Mouse (Mus musculus): ENCODE measurements at regions not wholly inside any gene's neighbourhood (a gene's known extent, or its start where the extent isn't known, plus 50 kb on each side); places are given as distances from the start of the nearest gene placed in this dataset.
"Not testable (repeated sequence)": the region's sequence is repeated elsewhere in the genome, so short reads cannot be mapped to it uniquely, and the experiment has no call there.

DNA sequence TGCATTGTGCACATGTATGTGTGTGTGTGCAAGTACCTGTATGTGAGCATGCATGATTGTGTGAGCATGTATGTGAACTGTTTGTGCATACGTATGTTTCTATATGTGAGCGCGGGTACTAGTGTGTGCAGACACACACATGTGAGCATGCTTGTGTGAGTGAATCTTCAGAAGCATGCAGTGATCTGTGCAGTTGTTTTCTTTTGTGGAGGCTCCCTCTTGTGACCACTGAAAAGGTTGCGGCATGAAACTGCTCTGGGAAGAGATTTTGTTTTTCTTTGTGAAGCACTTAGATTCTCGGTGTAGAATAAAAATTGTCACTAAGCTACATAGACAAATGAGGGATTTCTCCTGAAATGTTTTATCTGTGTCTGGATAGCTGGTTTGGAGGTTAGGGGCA, 189.2 kb upstream of the Rapgef5 start:
- not testable (repeated sequence) for DNase-seq (ENCODE audit: low spot score)

DNA sequence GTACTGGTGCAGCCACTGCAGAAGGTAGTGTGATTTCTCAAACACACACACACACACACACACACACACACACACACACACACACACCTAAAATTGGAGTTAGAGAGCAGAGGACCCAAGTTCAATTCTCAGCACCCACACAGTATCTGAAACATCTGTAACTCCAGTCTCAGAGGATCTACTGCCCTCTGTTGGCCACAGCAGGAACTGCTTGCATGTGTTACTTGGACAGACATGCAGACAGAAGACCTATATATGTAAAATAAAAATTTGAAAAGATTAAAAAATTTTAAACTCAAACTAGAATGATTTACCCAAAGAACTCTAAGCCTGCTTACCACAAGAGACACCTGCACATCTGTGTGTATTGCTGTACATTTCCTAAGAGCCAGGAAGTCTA, 185.9 kb upstream of the Rapgef5 start:
- no peak for DNase-seq (ENCODE audit: low spot score)

DNA sequence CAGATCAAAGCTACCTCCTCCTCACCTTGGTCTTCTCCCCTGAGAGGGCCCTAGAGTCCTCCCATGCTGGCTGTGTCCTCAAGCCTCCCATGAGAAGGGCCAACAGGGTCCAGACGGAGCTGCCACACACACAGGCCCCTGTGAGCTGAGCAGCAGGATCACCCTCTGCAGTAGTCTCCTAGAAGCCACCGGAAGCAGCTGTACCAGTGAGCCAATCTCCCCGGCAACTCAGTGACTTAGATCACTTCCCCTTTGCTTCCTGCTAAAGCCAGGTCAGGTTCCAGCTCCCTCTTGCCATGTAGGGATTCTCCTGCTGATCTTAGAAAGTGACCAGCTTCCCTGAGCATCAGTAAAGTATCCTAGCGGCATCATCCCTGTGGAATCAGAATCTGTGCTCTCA, 179.4 kb upstream of the Rapgef5 start:
- DNase-seq (ENCODE audit: low spot score): no peak

DNA sequence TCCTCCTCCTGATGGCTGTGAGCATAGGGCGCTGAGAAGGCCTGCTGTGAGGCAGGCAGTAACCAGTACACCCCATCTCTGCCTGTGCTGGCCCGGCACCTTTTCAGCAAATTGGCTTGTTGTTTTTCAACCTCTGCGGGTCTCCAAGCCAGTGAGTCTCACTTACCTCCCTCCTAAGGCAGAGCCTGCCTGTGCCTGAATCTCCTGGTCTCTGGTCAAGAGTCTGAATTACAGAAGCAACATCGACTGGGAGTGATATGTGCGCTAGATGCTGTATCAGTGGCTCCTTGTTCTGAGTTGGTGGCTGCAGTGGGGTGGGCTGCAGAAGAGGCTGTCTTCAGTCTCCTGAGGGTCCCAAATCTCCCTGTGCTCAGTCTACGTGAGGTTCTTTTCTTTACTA, 174.0 kb upstream of the Rapgef5 start:
- DNase-seq (ENCODE audit: low spot score): no peak

DNA sequence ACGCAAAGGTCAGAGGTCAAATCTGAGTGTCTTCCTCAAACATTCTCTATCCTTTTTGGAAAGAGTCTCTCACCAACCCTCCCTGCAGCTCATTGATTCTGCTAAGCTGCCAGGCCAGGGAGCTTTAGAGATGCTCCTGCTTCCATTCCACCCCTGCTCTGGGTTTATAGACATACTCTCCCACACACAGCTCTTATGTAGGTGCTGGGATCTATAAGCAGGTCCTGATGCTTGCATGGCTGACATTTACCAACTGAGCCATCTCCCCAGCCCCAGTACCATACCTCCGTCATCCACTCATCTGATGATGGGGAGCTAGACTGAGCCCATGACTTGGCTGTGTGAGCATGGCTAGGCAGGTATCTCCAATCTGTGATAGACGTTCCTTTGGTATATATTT, 173.2 kb upstream of the Rapgef5 start:
- DNase-seq (ENCODE audit: low spot score): no peak

DNA sequence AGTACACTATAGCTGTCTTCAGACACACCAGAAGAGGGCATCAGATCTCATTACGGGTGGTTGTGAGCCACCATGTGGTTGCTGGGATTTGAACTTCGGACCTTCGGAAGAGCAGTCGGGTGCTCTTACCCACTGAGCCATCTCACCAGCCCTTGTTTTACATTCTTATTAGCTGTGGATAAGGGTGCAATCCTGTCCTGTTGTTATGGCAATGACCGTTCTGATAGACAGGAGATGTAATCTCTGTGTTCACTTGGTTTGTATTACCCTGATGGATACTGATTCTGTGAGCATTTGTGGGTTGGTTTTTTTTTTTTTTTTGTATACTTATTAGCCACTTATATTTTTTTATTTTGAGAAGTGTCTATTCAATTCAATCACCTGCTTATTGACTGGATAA, 172.7 kb upstream of the Rapgef5 start:
- not testable (repeated sequence) for DNase-seq (ENCODE audit: low spot score)

DNA sequence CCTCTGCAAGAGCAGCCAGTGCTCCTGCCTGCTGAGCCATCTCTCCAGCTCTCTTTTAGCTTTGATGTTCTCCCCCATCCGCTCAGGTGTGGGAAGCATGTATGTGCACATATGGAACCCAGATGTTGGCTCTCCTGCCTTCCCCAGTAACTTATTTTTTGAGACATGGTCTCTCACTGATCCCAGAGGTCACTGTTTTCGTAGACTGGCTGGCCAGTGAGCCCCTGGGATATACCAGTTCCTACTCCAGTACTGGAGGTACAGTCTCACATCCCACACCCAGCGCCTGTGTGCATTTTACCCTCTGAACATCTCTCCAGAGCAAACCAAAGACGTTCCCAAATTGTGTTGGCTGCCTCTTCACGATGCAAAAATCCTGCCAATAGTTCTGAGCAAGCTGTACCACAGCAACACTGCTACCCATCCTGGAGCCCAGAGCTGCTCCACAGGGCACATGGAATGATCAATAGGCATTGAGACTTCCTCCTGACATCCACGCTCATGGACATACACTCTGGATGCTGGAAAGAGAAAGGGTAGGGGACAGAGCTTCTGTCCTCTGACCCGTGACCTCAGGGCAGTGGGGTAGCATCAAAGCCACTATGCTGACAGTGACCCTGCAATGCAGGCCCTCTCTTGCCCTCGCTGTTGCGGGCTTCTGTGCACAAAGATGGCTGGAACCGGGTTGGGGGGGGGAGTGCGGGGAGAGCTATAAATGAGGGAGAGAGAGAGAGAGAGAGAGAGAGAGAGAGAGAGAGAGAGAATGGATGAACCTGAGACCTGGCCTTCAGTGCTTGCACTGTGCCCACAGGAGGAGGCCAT, 171.8 kb upstream of the Rapgef5 start:
- DNase-seq (ENCODE audit: low spot score): peak; percentile 74

DNA sequence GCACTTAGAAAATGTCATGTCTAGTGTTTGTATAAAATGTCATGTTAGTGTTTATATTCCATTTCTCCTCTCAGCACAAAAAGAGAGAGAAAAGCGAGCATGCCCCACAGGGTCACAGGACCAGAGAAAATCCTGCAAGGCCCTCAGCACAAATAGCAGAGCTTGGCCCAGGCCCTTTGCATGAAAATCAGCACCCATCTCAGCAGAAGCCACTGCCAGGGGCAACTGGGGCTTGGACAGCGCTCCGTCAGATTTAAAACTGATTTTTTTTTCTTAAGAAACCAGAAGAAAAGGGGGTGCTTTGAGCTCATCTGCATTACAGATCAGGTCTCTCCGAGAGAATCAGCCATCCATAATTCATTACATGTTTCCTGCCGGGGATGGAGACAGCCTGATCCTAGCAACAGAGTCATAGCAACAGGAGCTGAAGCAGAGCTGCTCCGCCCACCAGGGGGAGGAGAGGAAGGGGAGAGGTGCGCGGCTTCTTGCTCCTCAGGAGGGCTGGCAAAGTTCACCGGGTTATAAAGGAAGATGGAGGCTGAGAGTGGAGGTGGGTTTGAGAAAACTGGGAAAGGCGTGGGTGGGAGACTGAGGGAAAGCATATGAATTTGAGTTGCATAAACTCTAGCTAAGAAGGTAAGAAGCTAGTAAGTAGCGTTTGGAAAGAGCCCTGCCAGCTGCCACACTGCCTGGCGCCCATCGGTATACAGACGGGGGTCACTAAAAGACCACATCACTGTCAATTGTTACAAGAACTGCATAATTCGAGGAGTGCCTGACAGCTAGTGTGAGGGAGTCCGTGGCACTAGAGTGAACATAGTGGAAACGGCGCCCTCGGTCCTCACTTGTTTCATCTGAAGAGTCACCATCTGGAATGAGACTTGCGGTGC, 170.9 kb upstream of the Rapgef5 start:
- peak; percentile 94 for DNase-seq (ENCODE audit: low spot score)

DNA sequence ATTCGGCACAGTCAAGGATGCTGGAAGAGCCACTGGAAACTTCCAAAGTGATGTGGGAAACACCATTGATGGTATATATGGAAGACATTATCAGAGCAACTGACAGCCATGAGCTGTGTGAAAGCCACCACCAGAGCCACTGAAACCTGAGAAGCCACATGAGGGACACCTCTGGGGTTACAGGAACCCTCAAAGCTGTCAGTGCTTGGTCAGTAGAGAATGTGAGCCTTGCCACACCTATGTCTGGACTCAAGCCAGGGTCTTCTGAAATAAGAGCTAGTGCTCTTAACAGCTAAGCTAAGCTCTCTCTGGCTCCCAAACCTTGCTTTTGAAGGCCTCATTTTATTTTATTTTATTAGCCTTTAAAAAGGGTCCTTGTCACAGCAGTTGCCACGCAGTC, 170.2 kb upstream of the Rapgef5 start:
- DNase-seq (ENCODE audit: low spot score): no peak

DNA sequence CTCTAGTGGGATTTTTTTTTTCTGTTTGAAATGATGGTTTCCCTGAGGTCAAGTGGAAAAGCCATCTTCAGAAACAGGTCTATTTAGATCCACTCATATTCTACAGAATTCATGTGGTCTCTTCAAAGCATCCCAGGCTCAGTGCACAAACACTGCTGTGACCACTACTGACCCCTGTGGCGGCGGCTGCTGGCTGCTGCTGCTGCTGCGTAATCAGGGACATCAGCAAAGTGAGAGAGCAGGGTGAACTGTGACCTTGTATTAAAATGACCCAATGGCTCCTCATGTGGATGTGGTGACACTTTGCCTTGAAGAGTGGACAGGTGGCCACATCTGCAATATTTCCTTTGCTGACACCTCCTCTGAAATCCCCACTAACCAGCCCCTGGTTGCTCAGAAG, 169.1 kb upstream of the Rapgef5 start:
- peak; percentile 54 for DNase-seq (ENCODE audit: low spot score)

DNA sequence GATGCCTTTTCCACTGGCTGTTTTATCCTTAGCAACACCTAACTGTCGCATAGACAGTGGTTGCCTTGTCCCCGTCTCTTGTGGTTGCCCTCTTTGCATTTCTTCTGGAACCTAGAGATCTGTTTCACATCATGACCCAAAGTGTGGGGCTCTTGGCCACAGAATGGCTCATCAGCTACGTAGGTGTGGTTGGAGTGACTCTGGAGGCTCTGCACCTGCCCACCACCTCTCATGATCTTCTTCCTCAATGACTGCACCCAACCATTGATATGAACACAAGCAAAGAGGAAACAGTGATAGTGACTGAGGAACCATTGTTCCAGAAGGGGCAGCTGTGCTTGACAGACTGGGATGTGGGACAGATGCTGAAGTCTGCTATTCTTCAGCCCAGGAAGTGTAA, 167.8 kb upstream of the Rapgef5 start:
- DNase-seq (ENCODE audit: low spot score): no peak

DNA sequence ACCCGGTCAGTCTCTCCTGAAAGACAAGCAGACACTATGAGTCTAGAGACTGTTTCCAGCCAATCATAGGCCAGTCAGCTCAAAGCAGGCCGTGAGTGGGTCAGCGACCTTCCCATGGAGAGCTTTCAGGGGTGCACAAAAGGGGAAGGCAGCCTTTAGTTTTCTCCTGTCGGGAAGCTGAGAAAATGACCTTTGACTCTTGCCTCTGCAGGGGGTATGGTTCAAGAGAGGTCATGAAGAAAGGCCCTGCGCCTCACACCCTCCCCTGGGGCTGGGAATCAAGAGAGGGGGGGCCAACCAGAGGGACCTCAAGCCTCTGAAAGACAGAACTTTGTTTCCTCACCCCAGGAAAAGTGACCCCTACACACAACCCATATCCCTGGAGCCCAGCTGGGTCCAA, 164.4 kb upstream of the Rapgef5 start:
- DNase-seq (ENCODE audit: low spot score): peak; percentile 89

DNA sequence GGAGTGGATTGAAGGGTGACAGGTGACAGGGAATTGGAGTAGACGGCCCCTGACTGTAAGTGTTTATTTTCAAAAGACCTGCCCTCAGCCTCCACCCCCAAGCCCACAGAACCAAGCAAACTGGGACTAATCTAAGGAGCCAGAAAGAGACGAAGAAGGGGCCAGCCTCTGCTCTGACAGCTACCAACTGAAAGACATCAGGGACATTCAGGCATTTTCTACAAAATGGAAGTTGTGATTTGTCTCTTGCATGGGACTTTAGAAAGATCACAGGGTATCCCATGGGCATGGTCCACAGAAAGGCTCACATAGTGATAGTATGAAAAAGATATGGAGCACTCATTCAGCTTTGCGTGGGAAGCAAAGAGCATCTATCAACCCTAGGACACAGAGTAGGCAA, 163.8 kb upstream of the Rapgef5 start:
- no peak for DNase-seq (ENCODE audit: low spot score)

DNA sequence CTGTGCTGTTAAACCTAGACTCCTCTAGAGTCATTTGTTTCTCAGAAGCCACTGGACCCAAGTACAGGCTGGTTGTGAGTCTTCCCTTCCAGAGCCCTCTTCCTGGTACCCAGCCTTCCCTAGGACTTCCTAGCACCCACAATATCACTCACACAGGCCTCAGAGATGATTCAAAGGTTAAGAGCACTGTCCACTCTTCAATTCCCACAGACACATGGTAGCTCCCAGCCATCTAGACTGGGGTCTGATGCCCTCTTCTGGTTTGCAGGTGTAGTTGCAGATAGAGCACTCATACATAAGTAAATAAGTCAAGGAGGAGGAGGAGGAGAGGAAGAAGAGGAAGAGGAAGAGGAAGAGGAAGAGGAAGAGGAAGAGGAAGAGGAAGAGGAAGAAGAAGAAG, 163.3 kb upstream of the Rapgef5 start:
- DNase-seq (ENCODE audit: low spot score): peak; percentile 72

DNA sequence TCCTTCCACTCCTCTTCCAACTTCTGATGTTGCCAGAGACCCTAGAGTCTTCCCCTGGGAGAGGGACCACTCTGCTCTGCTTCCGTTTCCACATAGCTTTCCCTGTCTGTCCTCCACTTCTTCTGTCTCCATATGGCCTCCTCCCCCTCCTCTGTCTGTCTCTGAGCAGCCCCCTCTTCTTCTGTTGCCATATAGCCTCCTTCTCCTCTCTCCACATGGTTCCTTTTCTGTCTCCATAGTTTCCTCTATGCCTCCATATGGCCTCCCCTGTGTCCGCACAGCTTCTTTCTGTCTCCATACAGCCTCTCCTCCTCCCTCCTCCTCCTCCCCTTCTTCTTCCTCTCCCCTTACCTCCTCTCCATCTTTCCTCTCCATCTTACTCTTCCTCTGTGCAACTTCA, 158.5 kb upstream of the Rapgef5 start:
- DNase-seq (ENCODE audit: low spot score): no peak

DNA sequence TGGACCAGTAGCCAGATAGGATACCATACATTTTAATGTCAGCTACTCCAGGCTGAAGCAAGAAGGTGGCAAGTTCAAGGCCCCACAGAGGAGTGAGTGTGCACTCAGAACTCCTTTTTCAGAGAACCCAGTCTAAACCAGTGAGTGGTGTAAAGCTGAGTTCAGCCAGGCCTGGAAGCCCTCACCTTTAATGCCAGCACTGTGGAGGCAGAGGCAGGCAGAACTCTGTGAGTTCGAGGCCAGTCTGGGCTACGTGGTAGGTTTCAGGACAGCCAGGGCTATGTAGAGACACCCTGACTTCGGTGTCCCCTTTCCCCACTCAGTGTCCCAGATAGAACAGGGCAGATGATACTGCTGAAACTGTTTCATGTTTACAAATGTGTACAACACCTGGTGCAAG, 157.4 kb upstream of the Rapgef5 start:
- DNase-seq (ENCODE audit: low spot score): no peak

DNA sequence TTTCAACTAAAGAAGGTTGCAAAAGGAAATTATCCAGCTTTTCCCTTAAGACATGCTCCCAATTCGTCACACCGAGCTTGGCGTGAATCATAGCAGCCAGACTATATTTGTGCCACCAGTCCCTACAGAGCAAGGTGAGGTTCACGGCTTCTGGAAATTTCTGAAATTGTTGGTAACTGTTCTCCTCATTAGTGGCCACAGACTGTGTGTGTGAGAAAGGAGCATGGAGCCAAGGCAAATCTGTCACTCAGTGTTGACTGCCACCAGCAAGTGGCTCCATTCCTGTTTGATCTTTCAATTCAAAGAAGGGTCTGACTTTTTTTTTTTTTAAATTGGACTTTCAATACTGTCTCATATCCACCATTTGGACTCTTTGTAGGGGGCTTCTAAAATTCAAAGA, 156.1 kb upstream of the Rapgef5 start:
- DNase-seq (ENCODE audit: low spot score): no peak

DNA sequence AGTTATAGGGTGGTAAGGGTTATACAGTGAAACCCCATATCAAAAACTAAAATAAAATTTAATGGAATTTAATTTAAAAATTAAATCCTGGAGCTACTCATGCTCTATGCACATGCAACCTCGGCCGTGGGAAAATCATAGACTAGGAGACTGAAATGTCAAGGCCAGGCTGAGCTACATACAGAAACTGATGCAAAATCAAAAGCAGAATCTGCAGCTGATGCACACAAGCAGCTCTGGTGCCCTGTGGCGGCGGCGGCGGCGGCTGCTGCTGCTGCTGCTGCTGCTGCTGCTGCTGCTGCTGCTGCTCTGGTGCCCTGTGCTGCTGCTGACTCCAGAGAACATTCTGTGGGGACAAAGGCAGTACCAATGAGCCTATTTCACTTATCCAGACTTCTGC, 154.5 kb upstream of the Rapgef5 start:
- no peak for DNase-seq (ENCODE audit: low spot score)

DNA sequence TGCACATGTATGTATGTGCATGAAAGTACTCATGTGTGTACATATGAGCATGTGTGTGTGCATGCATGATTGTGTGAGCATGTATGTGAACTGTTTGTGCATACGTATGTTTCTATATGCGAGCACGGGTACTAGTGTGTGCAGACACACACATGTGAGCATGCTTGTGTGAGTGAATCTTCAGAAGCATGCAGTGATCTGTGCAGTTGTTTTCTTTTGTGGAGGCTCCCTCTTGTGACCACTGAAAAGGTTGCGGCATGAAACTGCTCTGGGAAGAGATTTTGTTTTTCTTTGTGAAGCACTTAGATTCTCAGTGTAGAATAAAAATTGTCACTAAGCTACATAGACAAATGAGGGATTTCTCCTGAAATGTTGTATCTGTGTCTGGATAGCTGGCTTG, 152.8 kb upstream of the Rapgef5 start:
- not testable (repeated sequence) for DNase-seq (ENCODE audit: low spot score)

DNA sequence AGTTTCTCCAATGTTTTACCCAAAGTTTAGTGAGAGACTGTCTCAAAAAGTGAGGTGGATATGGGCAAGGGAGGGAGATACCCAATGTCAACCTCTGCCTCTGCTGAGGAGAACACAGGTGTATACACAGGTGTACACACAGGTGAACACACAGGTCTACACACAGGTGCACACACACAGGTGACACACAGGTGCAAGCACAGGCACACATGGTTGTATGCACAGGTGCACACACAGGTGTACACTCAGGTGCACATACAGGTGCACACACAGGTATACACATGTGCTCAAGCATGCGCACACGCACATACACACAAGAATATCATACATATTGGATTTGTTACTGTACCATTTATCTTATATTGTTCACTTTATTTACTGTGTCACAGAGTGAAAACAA, 151.1 kb upstream of the Rapgef5 start:
- DNase-seq (ENCODE audit: low spot score): no peak

DNA sequence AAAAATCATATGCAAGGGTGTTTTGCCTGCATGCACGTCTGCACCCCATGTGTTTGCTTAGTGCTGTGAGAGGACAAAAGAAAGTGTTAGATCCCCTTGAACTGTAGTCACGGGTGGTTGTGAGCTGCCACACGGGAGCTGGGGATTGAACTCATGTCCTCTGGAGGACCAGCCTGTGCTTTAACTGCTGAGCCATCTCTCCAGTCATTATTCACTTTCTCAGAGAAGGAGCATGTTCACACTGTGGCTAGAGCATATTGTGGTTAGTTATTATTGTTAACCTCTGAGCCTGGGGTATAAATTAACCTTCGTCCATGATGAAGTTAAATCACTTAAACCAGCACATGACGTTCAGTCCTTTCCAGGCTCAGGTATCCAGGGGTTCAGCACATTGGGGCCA, 150.4 kb upstream of the Rapgef5 start:
- DNase-seq (ENCODE audit: low spot score): no peak

DNA sequence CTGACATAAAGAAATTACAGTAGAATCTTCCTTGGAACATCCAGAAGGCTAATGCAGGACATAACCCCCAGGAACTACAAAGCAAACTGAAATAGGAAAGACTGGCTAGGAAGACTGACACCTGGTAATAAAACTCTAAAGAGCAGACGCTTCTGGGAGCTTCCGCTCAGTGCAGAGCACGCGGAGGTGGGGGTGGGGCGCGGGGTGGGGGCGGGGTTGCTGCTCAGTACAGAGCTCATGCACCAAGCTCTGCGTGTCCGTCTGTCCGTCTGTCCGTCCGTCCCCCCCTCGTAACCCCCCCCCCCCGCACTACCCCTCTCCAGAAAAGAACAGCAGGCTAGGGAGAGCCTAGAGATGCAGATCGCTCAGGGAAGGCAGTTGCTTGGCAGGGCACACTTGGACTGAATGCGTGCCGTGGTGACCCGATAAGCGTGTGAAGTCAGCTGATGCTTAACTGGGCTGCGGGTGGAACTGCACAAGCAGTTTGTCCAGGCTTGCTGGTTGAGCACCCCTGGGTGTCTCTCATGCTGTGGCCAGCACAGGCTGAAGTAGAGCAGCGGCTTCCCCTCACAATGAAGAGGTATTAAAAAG, 137.9 kb upstream of the Rapgef5 start:
- no peak for DNase-seq (ENCODE audit: low spot score)
